Mouse (Mus musculus) heart, embryonic 11.5 days (tissue): ENCODE results near the gene Faf1. TPM values are rescaled to one million over a fixed set of nuclear protein-coding genes. Genes with fewer than 3 reads are reported as not detected.

Source experiments
- ATAC-seq: fragments of 200-750 bp; cut with Nextera tagmentation; replicated peaks from 2 replicates; pipeline ENCODE4 v1.8.0; 2017; ENCODE audit warnings: moderate library complexity; ENCODE audit not compliant: insufficient number of reproducible peaks, low FRiP score, low TSS enrichment
- H3K27ac ChIP-seq: fragments of 300-500 bp; sonication (generic); 2 replicates; pipeline ENCODE4 v1.5.1; 2014; ENCODE audit warnings: mild to moderate bottlenecking, low read depth, low read length
- H3K27me3 ChIP-seq: fragments of 300-500 bp; sonication (generic); 2 replicates; pipeline ENCODE4 v1.6.1; 2014; ENCODE audit warnings: mild to moderate bottlenecking, low read length, mixed read lengths; ENCODE audit not compliant: control insufficient read depth, insufficient read depth
- H3K36me3 ChIP-seq: fragments of 300-500 bp; sonication (generic); 2 replicates; pipeline ENCODE4 v1.6.1; 2014; ENCODE audit warnings: mild to moderate bottlenecking, low read length, moderate library complexity, mixed read lengths; ENCODE audit not compliant: control insufficient read depth, insufficient read depth
- H3K4me1 ChIP-seq: fragments of 300-500 bp; sonication (generic); 2 replicates; pipeline ENCODE4 v1.6.1; 2014; ENCODE audit warnings: low read length; ENCODE audit not compliant: control insufficient read depth, insufficient read depth
- H3K4me2 ChIP-seq: fragments of 300-500 bp; sonication (generic); 2 replicates; pipeline ENCODE4 v1.6.1; 2014; ENCODE audit warnings: mild to moderate bottlenecking, moderate library complexity
- H3K4me3 ChIP-seq: fragments of 300-500 bp; sonication (generic); 2 replicates; pipeline ENCODE4 v1.5.1; 2014; ENCODE audit warnings: low read depth, low read length
- H3K9ac ChIP-seq: fragments of 300-500 bp; sonication (generic); 2 replicates; pipeline ENCODE4 v1.6.1; 2014; ENCODE audit warnings: mild to moderate bottlenecking, low read depth, low read length, moderate library complexity
- H3K9me3 ChIP-seq: fragments of 300-500 bp; sonication (generic); replicated peaks from 2 replicates; pipeline ENCODE4 v1.6.1; 2016; ENCODE audit warnings: low read length; ENCODE audit not compliant: control insufficient read depth
- WGBS: fragments of 180-500 bp; shearing (Covaris S2); extraction: QIAGEN DNeasy Blood & Tissue Kit; methylation state at CpG from one replicate; pipeline ENCODE4 v1.1.7; 2014; ENCODE audit not compliant: insufficient replicate concordance; 5-methylcytosine and 5-hydroxymethylcytosine counted together
- polyA plus RNA-seq: library from polyadenylated mRNA; unstranded; fragments of >200 nt; fragmentation: Nextera tagmentation; extraction: Ambion mirVana; gene quantifications from 2 replicates; pipeline ENCODE4 v1.2.1, GENCODE M21; 2014

Faf1 gene
- polyA plus RNA-seq, 1 experiment from 2014 or later: 25.3 TPM

GRCm38 (mm10) chr4:109979461-109980320 is 303.3 kb downstream of the Faf1 start:
- Histone ChIP-seq H3K36me3 (no peaks in the 10 kb centered on the region), H3K9ac (no peak overlapping the region), H3K27me3 (peaks cover 98% of the 10 kb centered on the region), H3K27ac (no peak overlapping the region), H3K9me3 (no peaks in the 10 kb centered on the region), H3K4me1 (peaks cover 34% of the 10 kb centered on the region), H3K4me3 (peak overlapping the region; percentile 28), H3K4me2 (peak overlapping the region; percentile 58)
- WGBS: 2% methylated on average over 66 of the region's 66 CpGs
- ATAC-seq: no peak

- no peak for ATAC-seq
- no peak overlapping the region for H3K9ac ChIP-seq
- 5% methylated on average over 28 of the region's 29 CpGs for WGBS
- peaks cover 32% of the 10 kb centered on the region for H3K4me1 ChIP-seq
- H3K4me2 ChIP-seq: peak overlapping the region; percentile 58
- peaks cover 98% of the 10 kb centered on the region for H3K27me3 ChIP-seq
- H3K27ac ChIP-seq: no peak overlapping the region
- H3K4me3 ChIP-seq: peak overlapping the region; percentile 28
- no peaks in the 10 kb centered on the region for H3K36me3 ChIP-seq
- H3K9me3 ChIP-seq: no peaks in the 10 kb centered on the region
Measured at GRCm38 (mm10) chr4:109980321-109981082, 304.1 kb downstream of the Faf1 start.

GRCm38 (mm10) chr4:109981083-109981870 is 304.9 kb downstream of the Faf1 start:
- Histone ChIP-seq H3K27me3 (peaks cover 98% of the 10 kb centered on the region), H3K4me2 (peak overlapping the region; percentile 78), H3K4me3 (peak overlapping the region; percentile 51), H3K27ac (no peak overlapping the region), H3K9me3 (no peaks in the 10 kb centered on the region), H3K36me3 (no peaks in the 10 kb centered on the region), H3K9ac (no peak overlapping the region), H3K4me1 (peaks cover 32% of the 10 kb centered on the region)
- WGBS: 2% methylated on average over 37 of the region's 37 CpGs
- ATAC-seq: no peak

- H3K4me3 ChIP-seq: peak overlapping the region; percentile 51
- peak; percentile 11; the same call in 1 of the 2 replicates for ATAC-seq
- no peaks in the 10 kb centered on the region for H3K9me3 ChIP-seq
- peaks cover 32% of the 10 kb centered on the region for H3K4me1 ChIP-seq
- H3K27ac ChIP-seq: no peak overlapping the region
- H3K27me3 ChIP-seq: peaks cover 97% of the 10 kb centered on the region
- H3K36me3 ChIP-seq: no peaks in the 10 kb centered on the region
- WGBS: under 1% methylated on average over 79 of the region's 99 CpGs
- peak overlapping the region; percentile 78 for H3K4me2 ChIP-seq
- no peak overlapping the region for H3K9ac ChIP-seq
Measured at GRCm38 (mm10) chr4:109981871-109982680, 305.7 kb downstream of the Faf1 start.

- H3K36me3 ChIP-seq: no peaks in the 10 kb centered on the region
Measured at GRCm38 (mm10) chr4:109982681-109983265, 306.4 kb downstream of the Faf1 start.

GRCm38 (mm10) chr4:109983281-109984001 is 307.1 kb downstream of the Faf1 start:
- no peaks in the 10 kb centered on the region for H3K36me3 ChIP-seq
- peaks cover 21% of the 10 kb centered on the region for H3K4me1 ChIP-seq
- H3K4me2 ChIP-seq: peak overlapping the region; percentile 36
- no peak for ATAC-seq
- WGBS: under 1% methylated on average over 49 of the region's 49 CpGs
- H3K9ac ChIP-seq: no peak overlapping the region
- no peak overlapping the region for H3K27ac ChIP-seq
- H3K9me3 ChIP-seq: no peaks in the 10 kb centered on the region
- peak overlapping the region; percentile 1; the same call in 1 of the 2 replicates for H3K4me3 ChIP-seq
- H3K27me3 ChIP-seq: peaks cover 95% of the 10 kb centered on the region

More at GRCm38 (mm10) chr4:109982681-109983265, 306.4 kb downstream of the Faf1 start:
- Histone ChIP-seq H3K4me2 (peak overlapping the region; percentile 78), H3K27ac (no peak overlapping the region), H3K9me3 (no peaks in the 10 kb centered on the region), H3K4me3 (peak overlapping the region; percentile 51), H3K4me1 (peaks cover 27% of the 10 kb centered on the region), H3K27me3 (peaks cover 97% of the 10 kb centered on the region), H3K9ac (no peak overlapping the region)
- no peak for ATAC-seq
- 4% methylated on average over 30 of the region's 30 CpGs for WGBS

GRCm38 (mm10) chr4:109984011-109984411 is 307.6 kb downstream of the Faf1 start:
- Histone ChIP-seq H3K27ac (no peak overlapping the region), H3K4me2 (peak overlapping the region; percentile 36)
- no peak for ATAC-seq

More at GRCm38 (mm10) chr4:109984011-109984411, 307.6 kb downstream of the Faf1 start:
- Histone ChIP-seq H3K9me3 (no peaks in the 10 kb centered on the region), H3K9ac (no peak overlapping the region), H3K4me1 (peaks cover 20% of the 10 kb centered on the region), H3K27me3 (peaks cover 95% of the 10 kb centered on the region), H3K36me3 (no peaks in the 10 kb centered on the region), H3K4me3 (0 out of 2 replicates have a peak overlapping the region, but pooled peaks have one; percentile 1)
- 2% methylated on average over 24 of the region's 24 CpGs for WGBS
